Mouse (Mus musculus) NIH3T3 (cell line): ENCODE measurements around the gene Arf6.
"Not testable (repeated sequence)": the region's sequence is repeated elsewhere in the genome, so short reads cannot be mapped to it uniquely, and the experiment has no call there.

Experiments
- DNase-seq: peaks from one replicate; pipeline ENCODE4 v3.0.0-alpha.2; 2012; ENCODE audit warnings: low read depth

The Arf6 gene

DNA sequence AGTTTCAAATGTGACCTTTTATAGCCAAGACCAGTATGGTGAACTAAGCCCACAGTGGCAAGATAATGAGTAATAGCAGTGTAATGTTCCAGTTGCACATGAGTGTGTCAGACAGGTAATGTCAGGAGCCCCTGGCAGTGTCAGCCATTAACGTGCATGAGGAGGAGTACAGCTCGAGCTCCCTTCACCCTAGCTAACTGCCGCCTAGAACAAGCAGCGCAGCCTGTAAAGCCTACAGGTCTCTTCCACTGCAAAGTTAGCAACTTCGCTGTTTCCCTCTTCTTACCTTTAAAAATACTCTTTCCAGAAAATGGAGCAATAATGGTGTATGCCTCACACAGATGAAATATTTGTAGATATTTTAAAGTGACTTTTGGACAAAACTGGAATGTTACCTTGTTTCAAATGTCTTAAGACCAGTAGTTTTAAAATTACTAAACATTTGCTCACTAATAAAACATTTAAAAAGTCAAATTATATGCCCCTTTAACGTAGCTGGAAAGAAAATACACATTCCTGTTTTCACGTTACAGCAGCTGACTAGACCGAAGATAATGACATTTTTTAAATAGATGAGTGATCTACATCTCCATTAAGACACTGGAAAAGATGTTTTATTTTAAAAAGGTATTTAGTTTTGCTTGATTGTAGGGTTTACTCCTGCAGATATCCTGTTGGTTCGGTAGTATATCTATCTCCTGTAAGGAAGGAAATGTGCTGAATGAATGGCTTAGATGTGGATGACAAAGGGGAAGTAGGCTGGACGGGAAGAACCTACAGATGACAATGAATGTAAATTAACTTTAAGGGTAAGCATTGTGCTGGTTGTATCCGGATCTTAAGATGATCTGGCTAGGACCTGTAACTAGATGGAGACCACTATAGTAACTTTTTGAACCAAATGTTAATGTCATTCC lies 2.2 kb downstream of the Arf6 start:
- DNase-seq: peak; percentile 59

DNA sequence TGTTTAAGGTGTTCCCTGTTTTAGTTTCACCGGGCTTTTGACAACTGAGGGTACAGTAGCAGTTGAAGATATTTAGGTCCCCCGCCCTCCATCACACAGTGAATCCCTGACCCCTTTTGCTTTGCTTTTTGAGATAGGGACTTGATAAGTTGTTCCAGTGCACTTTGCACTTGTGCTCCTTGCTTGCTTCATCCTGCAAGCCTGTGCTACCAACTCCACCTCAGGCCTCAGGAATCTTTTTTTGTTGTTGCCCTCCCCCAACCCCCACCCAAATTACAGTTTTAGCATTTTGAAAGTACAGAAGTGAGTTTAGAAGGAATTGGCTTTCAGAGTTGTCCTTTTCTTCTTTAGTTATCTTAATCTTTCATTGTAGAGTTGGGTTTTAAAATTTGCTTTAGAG lies 4.2 kb downstream of the Arf6 start:
- DNase-seq: peak; percentile 35

DNA sequence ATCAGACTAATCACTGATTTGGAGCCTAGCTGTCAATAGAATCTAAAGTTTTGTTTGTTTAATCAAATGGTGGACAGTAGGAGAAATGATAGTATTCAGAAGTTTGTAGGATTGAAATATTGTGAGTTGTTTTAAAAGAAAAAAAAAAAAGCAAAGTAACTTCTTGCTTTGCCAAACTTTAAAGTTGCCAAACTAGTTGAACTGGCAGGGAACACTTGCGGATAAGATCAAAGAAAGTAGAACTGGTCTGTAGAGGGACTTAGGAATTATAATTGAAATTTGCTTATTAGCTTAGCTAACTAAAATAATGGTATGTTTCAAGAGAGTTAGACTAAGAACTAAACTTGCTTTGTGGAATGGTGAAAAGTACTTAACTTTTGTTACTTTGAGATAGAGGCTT lies 5.2 kb downstream of the Arf6 start:
- DNase-seq: no peak

DNA sequence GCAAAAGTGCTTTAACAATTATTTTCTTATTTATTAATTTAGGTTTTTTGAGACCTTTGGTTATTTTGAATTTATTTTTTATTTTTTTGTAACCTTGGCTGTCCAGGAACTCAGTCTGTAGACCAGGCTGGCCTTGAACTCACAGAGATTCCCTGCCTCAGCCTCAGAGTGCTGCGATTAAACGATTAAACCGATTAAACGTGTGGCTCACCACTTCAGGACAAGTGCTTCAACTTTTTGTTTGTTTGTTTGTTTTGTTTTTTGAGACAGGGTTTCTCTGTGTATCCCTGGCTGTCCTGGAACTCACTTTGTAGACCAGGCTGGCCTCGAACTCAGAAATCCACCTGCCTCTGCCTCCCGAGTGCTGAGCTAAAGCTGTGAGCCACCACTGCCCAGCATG lies 5.7 kb downstream of the Arf6 start:
- DNase-seq: not testable (repeated sequence)

DNA sequence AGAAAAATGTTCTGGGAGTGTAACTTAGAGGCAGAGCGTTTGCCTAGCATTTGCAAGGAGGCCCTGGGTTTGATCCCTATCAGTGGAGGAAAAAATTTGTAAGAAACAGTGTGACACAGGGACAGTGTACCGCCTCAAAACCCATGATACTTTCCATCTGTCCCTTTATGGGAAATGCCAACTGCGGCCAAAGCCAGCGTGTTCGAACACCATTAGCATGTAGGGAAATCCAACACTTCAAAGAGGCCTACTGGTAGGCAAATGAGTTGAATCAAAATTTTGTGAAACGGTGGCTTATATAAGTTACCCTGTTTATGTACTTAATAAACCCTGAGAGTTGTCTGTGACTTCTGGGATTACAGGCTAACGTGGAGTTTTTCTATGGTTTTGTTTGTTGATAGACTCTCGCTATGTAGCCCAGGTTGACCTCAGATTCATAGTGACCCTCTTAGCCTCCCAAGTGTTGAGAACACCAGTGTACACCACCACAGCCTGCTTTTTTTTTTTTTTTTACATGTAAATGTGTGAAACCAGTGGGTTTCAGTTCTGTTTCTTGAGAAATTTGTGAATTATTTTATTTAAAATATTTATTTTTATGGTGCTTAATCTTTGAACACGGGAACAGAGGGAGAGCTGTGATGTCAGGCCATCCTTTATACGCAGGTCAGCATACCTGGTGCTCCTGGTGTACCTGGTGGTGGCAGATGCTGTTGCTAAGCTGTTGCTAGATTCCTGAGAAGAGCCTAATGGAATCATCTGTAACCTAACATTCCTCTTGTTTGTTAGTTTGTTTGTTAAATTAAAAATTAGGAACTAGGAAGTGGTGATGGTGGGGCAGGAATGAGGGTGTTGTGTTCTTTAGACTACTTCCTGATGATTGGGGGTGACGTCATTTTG lies 6.9 kb downstream of the Arf6 start:
- no peak for DNase-seq

DNA sequence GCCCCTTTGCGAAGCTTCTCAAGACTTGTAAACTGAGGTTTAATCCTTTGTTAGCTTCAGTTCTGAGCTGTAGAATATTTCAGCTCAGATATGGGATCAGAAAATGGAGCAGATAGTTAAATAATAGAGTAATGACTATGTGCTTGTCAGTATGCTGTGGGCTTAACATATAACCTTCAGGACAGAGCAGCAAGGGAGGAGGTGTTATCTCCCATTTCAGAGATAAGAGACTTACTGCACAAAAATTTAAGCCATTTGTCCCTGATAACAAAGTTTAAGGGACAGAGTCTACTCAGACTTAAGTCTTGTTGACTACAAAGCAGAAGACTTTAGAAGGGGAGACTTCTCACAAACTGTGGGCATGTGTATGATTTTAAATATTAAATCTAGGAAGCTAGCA lies 10.9 kb downstream of the Arf6 start:
- DNase-seq: no peak

DNA sequence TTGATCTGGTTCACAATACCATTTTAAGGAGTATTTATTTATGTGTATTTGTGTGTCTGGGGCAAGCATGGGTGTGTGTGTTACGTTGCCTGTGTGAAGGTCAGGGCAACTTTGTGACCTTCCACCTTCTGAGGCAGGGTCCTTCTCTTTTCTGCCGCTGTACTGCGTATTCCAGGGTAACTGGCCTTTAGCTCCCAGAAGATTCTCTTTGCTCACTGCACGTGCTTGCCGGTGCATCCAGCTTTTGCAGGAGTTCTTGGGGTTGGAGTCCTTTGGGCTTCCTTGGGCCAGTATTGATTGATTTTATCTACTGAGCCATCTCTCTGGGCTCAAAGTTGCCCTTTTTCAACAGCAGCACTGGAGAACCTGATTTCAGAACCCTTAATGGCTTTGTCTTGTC lies 12.7 kb downstream of the Arf6 start:
- no peak for DNase-seq

DNA sequence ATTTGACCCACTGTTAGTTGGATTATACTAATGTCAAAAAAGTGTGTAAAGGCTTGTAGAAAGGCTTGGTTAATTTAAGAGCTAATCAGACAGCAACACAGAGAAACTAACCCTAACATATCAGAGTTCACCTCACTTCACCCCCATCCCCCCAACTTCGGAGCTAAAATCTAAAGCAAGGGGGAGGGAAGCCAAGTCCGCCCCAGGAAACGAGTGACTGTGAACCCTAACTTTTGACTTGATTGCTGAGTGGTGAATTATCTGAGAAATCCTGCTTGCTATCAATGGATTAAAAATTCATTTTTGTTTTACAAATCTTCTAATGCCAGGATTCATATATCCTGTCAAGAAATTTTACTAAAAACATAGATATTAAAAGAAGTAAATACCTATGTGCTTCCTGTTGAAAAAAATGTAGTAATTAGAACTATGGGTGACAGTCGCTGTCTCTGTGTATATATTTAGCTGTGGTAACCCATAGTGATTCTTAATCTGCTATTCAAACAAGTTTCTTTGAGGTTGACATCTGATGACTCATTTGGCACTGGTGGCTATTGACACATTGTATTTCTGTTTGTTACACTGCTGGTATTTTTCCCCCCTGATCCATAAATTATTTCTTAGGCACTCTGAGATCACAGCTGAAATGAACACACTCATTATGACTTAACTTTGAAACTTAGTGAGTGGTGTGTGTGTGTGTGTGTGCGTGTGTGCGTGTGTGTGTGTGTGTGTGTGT lies 13.8 kb downstream of the Arf6 start:
- peak; percentile 65 for DNase-seq

DNA sequence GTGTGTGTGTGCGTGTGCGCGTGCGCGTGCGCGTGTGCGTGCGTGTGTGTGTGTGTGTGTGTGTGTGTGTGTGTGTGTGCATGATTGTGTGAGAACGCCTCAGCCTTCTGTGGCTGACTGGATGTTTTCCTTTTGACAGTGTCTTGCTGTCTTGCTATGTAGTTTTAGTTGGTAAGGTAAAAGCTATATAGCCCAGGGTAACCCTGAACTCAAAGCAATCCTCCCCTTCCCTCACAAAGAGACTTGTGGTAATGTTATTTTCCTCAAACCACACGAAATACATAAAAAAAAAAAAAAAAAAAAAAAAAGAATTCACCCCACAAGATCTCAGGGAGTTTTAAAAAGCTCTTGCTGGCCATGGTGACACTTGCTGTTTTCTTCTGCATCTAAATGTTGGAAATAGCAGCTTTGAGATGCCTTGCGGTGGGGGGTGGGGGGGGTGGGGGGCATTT lies 14.4 kb downstream of the Arf6 start:
- DNase-seq: not testable (repeated sequence)

DNA sequence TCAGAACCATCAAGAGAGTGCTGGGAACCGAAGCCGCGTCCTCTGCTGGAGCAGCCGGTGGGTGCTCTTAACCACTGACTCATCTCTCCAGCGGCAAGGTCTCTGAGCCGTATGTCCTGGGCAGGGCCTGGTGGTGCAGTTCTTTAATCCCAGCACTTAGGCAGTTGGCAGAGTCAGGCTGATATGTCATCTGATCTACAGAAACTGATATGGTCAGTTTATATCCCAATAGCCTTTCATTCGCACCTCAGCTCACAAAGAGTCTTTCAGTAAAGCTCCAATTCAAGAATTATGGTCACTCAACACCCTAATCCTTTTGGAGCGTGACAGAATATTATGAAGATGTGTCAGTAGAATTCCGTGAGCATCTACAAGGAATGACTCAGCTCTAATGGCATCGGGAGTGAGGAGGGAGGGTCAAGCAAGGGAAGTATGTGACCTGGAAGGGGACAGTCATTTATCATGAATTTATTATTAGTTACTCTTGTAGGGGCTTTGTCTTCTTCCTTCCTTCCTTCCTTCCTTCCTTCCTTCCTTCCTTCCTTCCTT lies 16.4 kb downstream of the Arf6 start:
- peak; percentile 25 for DNase-seq

DNA sequence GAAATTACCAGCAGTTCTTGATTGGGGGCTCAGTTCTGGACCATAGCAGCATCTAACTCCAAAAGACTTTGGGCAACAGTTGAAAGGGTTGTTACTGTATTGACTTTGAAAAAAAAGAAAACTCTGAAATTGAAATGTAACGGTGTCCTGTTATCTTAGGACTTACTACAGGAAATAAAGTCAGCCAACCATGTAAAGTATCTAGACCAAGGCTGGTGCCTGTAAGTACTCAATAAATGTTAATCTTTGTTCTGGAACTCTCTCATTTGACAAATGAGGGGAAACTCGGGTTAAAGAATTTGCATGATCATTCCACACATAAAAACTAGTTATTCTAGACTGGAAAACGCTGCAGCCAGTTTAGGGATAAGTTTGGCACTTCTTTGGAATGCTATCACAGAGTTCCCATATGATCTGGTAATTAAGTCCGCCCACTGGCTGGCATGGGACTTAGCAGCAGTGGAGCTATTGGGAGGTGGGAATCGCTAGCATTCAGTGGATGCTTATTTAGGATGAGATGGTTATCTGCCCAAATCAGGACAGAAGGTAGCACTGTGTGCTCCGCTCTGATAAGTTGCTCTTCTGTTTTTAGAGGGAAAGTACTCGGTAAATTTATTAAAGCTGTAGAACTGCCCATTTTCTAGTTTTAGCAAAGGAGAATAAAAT lies 17.5 kb downstream of the Arf6 start:
- DNase-seq: no peak

DNA sequence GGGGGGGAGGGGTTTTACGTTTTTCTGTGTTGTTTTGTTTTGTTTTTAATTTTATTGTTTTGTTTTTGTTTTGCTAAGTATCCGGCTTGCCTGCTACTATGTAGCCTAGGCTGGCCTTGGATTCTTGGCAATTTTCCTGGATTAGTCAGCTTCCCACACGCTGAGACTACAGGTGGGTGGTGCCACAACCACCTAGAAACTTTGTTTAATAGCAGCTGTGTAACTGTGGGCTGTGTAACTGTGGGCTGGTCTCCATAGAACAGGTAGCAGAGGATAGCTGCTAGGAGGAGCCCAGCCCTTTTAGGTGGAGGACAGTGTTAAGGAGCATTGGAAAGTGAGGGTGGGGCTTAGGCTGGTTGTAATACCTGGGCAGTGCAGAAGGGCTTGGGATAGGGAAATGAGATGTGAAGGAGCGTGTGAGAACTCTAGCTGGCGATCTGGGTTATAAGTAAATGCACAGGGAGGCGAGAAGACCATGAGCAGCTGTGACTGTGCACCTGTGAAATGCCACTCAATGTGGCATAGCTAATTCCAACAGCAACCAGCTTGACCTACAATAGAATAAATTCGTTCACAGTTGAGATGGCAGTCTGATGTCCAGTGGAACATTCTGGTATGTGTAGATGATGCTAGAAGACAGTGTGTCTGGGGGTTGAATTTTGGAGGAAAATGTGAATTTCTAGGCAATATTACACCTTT lies 18.2 kb downstream of the Arf6 start:
- no peak for DNase-seq

DNA sequence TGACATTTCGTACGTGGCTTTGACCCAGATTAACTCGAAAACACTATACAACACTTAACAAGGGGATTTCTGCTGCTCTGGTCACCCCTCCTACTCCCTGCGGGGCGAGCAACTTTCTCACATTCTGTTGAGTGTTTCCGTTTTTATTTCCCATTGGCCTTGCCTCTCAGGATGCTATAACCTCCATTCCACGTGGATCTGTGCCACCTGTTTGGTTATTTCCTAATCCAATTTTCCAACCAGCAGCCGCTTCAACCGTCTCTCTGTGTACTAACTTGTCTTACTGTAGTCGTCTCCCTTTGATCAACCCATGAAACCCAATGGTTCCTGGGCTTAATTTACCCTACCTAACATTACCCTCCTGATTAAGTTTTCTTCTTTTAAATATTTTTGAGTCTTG lies 21.1 kb downstream of the Arf6 start:
- no peak for DNase-seq

DNA sequence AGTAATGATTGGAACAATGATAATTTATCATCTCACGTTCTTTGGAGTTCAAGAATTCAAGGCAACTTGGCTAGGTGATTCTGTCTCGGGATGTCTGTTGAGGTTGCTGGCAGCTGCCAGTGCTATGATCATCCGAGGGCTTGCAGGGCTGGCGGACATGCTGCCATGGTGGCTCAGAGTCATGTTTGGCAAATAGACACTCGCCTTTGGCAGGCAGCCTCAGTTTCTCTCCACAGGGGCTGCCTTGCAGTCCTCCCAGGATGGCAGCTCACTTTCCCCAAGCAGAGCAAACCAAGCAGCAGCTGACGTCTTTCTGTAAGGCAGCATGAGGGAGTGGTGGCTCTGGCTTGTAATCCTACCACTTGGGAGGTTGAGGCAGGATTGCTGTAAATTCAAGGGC lies 22.5 kb downstream of the Arf6 start:
- no peak for DNase-seq

DNA sequence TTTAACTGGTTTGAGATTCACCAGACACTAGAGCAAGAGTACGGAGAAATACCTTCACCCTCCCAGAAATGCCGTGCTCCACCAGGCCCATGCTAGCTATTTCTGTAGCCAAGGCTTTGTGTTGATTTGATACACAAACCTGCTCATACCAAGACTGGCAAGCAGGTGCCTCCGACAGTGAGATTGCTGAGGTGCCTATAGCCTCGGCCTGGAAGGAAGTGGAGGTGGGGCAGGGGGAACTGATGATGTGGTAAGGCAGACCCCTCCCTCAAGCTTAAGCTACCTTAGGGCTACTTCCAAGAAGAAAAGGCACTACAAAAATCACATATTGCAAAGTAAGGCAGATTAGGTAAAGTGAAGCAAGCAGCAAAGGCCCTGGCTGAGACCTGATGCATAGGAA lies 28.4 kb downstream of the Arf6 start:
- no peak for DNase-seq

DNA sequence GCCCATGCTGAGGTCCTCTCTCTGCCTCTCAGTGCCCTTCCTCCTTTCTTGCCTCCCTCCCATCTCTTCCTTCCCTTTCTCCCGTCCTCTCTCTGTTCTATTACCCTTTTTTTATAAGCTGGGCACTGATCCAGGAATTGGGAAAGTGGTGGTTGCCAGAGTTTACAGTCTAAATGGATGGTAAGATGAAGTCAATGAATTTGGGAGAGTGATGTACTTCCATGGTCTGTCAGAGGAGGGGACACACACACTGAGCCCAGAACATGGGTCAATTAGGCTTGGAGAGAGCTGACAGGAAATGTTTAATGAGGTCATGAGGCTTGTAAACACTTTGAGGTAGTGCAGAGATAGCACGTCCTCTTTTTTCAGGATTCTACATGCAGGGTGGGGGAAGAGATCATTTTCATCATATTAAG lies 28.9 kb downstream of the Arf6 start:
- DNase-seq: peak; percentile 59

DNA sequence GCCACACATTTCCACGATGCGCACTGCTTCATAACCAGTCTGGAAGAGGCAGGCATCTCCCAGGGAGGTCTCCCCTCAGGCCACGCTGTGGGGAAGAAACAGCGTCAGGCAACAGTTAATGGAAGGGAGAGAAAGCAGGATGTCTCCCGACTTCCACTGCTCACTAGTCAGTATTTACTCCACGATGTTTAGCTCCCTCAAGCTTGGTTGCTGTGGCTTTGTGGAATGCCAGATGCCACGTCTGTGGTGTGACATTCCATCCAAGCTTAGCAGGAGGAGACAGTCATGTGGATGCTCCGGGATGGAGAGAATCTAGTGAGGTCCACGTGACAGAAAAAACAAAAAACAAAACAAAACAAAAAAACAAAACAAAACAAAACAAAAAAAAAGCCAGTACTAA lies 30.1 kb downstream of the Arf6 start:
- no peak for DNase-seq

DNA sequence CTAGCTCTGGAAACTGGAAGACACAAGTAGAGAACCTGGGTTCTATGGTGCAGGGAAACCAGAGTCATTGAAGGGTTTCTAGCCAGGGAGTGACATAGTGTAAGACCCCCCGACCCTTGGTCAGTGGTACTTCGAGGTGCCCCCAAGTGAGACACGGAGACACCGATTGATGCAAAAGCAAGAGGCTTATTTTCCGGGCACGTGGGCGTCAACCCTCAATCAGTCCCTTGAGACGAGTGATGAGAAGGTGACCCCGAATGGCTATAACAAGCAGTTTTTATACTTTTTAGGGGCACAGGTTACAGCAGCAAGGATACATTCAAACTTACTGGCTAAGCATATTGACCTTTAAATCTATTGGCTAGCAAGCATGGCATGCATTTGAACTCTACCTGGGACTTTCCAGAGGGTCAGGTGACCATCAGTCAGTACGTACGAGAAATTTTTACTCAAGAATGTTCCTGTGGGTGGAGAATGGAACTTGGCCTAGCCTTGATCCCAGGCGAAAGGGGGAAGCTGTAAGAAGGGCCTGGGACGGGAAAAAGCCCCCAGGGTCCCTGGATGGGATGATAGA lies 30.7 kb downstream of the Arf6 start:
- no peak for DNase-seq

DNA sequence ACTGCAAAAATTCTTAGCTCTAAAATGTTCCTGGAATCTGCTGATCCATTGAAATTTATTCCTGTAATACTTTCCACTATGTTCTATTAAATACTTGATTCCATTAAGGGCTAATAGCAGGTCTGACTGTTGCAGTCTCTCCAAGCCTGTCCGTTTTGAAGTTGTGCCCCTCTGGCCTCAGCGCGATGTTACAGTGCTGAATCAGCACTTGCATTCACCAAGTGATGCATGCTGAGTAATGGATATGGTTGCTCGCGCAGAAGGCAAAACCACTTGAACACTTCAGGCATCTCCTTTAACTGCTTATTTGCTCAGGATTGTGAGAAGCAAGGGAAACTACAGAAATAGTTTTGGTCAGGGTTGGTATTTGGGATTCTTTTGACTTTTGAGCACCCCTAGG lies 38.8 kb downstream of the Arf6 start:
- peak; percentile 54 for DNase-seq

DNA sequence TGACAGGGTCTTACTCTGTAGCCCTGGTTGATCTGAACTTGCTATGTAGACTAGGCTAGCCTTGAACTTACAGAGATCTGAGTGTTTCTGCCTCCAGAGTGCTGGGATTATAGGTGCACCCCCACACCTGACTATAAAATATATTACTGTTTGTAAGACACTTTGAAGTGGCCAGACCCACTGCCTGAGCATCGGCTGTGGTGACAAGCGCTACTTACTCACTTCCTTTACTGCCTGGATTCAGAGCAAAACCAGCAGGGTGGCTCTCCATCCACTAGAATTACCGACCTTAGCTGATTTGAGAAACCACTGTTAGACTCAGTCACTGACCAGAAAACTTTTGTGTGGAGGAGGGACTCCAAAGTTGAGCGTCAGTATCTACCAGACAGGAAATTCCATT lies 40.0 kb downstream of the Arf6 start:
- no peak for DNase-seq
